In the genomic region with DNA sequence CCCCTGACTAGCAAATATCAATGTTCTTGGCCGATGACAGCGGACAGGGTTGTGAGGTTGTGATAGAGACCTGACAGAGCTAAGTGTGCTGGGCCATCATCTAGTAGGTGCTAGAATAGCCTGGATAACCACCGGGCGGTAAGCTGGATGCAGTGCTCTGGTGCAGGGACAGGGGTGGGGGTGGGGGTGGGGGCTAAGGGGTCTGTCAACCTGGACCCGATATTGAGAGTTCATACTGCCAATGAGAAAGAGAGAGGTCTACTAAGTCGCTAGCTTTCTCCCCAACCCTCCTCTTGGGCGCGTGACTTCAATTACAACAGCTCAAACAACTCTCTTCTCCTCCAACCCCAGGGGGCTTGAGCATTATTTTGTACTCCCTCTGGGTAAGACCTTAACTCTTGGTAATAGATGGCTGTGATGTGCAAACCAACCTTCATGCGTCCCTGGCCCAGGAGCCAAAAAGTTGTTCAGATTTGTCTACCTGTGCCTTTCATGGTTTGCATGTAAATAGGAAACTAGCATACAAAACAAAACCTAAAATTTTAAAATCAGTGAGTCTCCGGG, we compare ENCODE assay signal across 8 mouse cellular contexts. TPM values are rescaled to one million over a fixed set of nuclear protein-coding genes. Genes with fewer than 3 reads are reported as not detected.
DNase-seq lines count a peak whose midpoint lies in the region; ATAC-seq lines count a peak whose summit lies in the region.

No protein-coding gene starts in this region.

- H3K4me1 ChIP-seq in heart, embryonic 12.5 days (replicated peaks): peaks cover 11% of the 10 kb centered on the region
- peaks cover 10% of the 10 kb centered on the region for H3K4me1 ChIP-seq in forebrain, embryonic 16.5 days (replicated peaks; ENCODE audit: control insufficient read depth, insufficient read depth, low read length)

- intact Hi-C loops in heart, postnatal 14 days (cut with DNase I): no loop called here

- WGBS in heart, embryonic 12.5 days: 7% methylated on average over 10 of the region's 10 CpGs
- WGBS in forebrain, embryonic 16.5 days: 6% methylated on average over 10 of the region's 10 CpGs
- WGBS in macrophage (ENCODE audit: missing documents): 27% methylated on average over 10 of the region's 10 CpGs

- no peak for DNase-seq in heart, postnatal 14 days
- peak; percentile 12 for DNase-seq in ES-CJ7 (ENCODE audit: low read depth, low spot score)
- no peak for DNase-seq in urinary bladder, postnatal 14 days (ENCODE audit: low spot score)
- no peak for DNase-seq in thymus, postnatal 25 days
- DNase-seq in urinary bladder, postnatal 36 days (ENCODE audit: low spot score in 2 of 2): no peak

- H3K27ac ChIP-seq in heart, embryonic 12.5 days (ENCODE audit: poor library complexity, severe bottlenecking): peak overlapping the region; percentile 13; the same call in 1 of the 2 replicates
- H3K27ac ChIP-seq in forebrain, embryonic 16.5 days (ENCODE audit: low read length): peak overlapping the region; percentile 65
- no peak overlapping the region for H3K27ac ChIP-seq in macrophage

- no peaks in the 10 kb centered on the region for H3K9me3 ChIP-seq in heart, embryonic 12.5 days (replicated peaks)
- H3K9me3 ChIP-seq in forebrain, embryonic 16.5 days (ENCODE audit: control insufficient read depth, low read length): no peaks in the 10 kb centered on the region

- ATAC-seq in heart, embryonic 12.5 days (ENCODE audit: insufficient number of reproducible peaks, low FRiP score): no peak
- no peak for ATAC-seq in forebrain, embryonic 16.5 days

- peak overlapping the region; percentile 58 for H3K4me3 ChIP-seq in heart, embryonic 12.5 days
- peak overlapping the region; percentile 55 for H3K4me3 ChIP-seq in forebrain, embryonic 16.5 days (replicated peaks; ENCODE audit: low read length)
- peak overlapping the region; percentile 49 for H3K4me3 ChIP-seq in macrophage (ENCODE audit: inconsistent target)

- no peaks in the 10 kb centered on the region for H3K36me3 ChIP-seq in heart, embryonic 12.5 days
- no peaks in the 10 kb centered on the region for H3K36me3 ChIP-seq in forebrain, embryonic 16.5 days (ENCODE audit: control insufficient read depth, insufficient read depth)
- no peaks in the 10 kb centered on the region for H3K36me3 ChIP-seq in macrophage (ENCODE audit: inconsistent target)

- H3K4me2 ChIP-seq in heart, embryonic 12.5 days: peak overlapping the region; percentile 94
- H3K4me2 ChIP-seq in forebrain, embryonic 16.5 days (ENCODE audit: low read length): peak overlapping the region; percentile 81

- H3K9ac ChIP-seq in heart, embryonic 12.5 days: peak overlapping the region; percentile 76
- H3K9ac ChIP-seq in forebrain, embryonic 16.5 days (replicated peaks; ENCODE audit: low read depth, low read length): peak overlapping the region; percentile 94

- no peaks in the 10 kb centered on the region for H3K27me3 ChIP-seq in heart, embryonic 12.5 days (replicated peaks)
- no peaks in the 10 kb centered on the region for H3K27me3 ChIP-seq in forebrain, embryonic 16.5 days (replicated peaks; ENCODE audit: control insufficient read depth, insufficient read depth, low read length)

- no peaks in the 10 kb centered on the region for H3K79me2 ChIP-seq in macrophage (ENCODE audit: inconsistent target)

RNA-seq across cellular contexts. Expression of a gene that starts 1.1 kb away (rescaled TPM):
- 15.6 and 16.5 TPM in 2 replicates for polyA plus RNA-seq in heart, embryonic 12.5 days (2016; fragmentation: Nextera tagmentation; extraction: Ambion mirVana)
- under 1 TPM; 0.15 to 0.22 TPM for total RNA-seq in heart, postnatal 14 days (2021)
- polyA plus RNA-seq in forebrain, embryonic 16.5 days (2015; fragmentation: Nextera tagmentation; extraction: Ambion mirVana): 59.3 and 60.0 TPM in 2 replicates
- total RNA-seq in macrophage (2018; cell fraction: chromatin; rRNA removed): 10 to 100 TPM in 3 of 26 experiments, 1 to 10 TPM in 16, under 1 TPM in 7; 0.25 to 14.7 (median 2.2) TPM
- total RNA-seq in macrophage (2018; cell fraction: cytosol; rRNA removed): 1 to 10 TPM in 5 of 26 experiments, under 1 TPM in 21; 0.04 to 1.4 (median 0.49) TPM
- total RNA-seq in macrophage (2018; cell fraction: nucleus; rRNA removed): 10 to 100 TPM in 1 of 26 experiments, 1 to 10 TPM in 14, under 1 TPM in 11; 0.25 to 19.6 (median 2.2) TPM
- polyA plus RNA-seq in macrophage (2018): 0.52 to 1.3 TPM (median 0.62 TPM) in 3 replicates
